Mouse (Mus musculus) cerebellum, postnatal 10 days (tissue): ENCODE results near the gene Kcnf1.

ENCODE experiments used
- DNase-seq, 2 experiments: peaks; one replicate each; pipeline ENCODE4 v3.0.0; 2021; ENCODE audit warnings: mixed read lengths in 2 of 2

Kcnf1 gene

GRCm38 (mm10) chr12:17176757-17177092, at the start of gene Kcnf1:
Kcnf1 (minus strand) TSS chr12:17176888.
- DNase-seq: no peak

GRCm38 (mm10) chr12:17225012-17225411, 48.3 kb upstream of the Kcnf1 start:
- DNase-seq: peak; percentile 91 to 94

GRCm38 (mm10) chr12:17223050-17223449, 46.4 kb upstream of the Kcnf1 start:
- DNase-seq: no peak

- DNase-seq: peak; percentile 18 to 33
Measured at GRCm38 (mm10) chr12:17221891-17222428, 45.3 kb upstream of the Kcnf1 start.

- DNase-seq: no peak
Measured at GRCm38 (mm10) chr12:17220631-17221030, 43.9 kb upstream of the Kcnf1 start.

- no peak for DNase-seq
Measured at GRCm38 (mm10) chr12:17219107-17219506, 42.4 kb upstream of the Kcnf1 start.

GRCm38 (mm10) chr12:17218390-17218789, 41.7 kb upstream of the Kcnf1 start:
- DNase-seq: no peak

GRCm38 (mm10) chr12:17215751-17216150, 39.1 kb upstream of the Kcnf1 start:
- DNase-seq: no peak

GRCm38 (mm10) chr12:17202492-17203322, 26.0 kb upstream of the Kcnf1 start:
- DNase-seq: no peak

GRCm38 (mm10) chr12:17198621-17199020, 21.9 kb upstream of the Kcnf1 start:
- DNase-seq: no peak

GRCm38 (mm10) chr12:17194140-17194539, 17.5 kb upstream of the Kcnf1 start:
- DNase-seq: no peak

GRCm38 (mm10) chr12:17193311-17193710, 16.6 kb upstream of the Kcnf1 start:
- no peak for DNase-seq

- DNase-seq: no peak
Measured at GRCm38 (mm10) chr12:17192887-17193286, 16.2 kb upstream of the Kcnf1 start.

- DNase-seq: no peak
Measured at GRCm38 (mm10) chr12:17184303-17184775, 7.7 kb upstream of the Kcnf1 start.

GRCm38 (mm10) chr12:17183788-17184187, 7.1 kb upstream of the Kcnf1 start:
- no peak for DNase-seq

- peak; percentile 65 to 70 for DNase-seq
Measured at GRCm38 (mm10) chr12:17176041-17176756, 489 bp downstream of the Kcnf1 start.

- peak; percentile 18 to 26 for DNase-seq
Measured at GRCm38 (mm10) chr12:17175531-17175951, 1.1 kb downstream of the Kcnf1 start.

GRCm38 (mm10) chr12:17175124-17175523, 1.6 kb downstream of the Kcnf1 start:
- DNase-seq: no peak

GRCm38 (mm10) chr12:17174134-17174893, 2.4 kb downstream of the Kcnf1 start:
- DNase-seq: peak in 1 of 2 experiments; percentile 3

- DNase-seq: no peak
Measured at GRCm38 (mm10) chr12:17170406-17170805, 6.3 kb downstream of the Kcnf1 start.

- DNase-seq: no peak
Measured at GRCm38 (mm10) chr12:17166116-17166515, 10.6 kb downstream of the Kcnf1 start.

- DNase-seq: no peak
Measured at GRCm38 (mm10) chr12:17163996-17164395, 12.7 kb downstream of the Kcnf1 start.

GRCm38 (mm10) chr12:17159549-17159948, 17.1 kb downstream of the Kcnf1 start:
- DNase-seq: no peak
